Mouse (Mus musculus) embryonic fibroblast, embryonic 13.5 days (primary cell): ENCODE measurements around the gene Olfml2b.

Experiments
- CTCF ChIP-seq: IDR thresholded peaks from 2 replicates; pipeline ENCODE4 v1.5.1; 2011; ENCODE audit warnings: mild to moderate bottlenecking, control low read depth, low read length, moderate library complexity, borderline replicate concordance; ENCODE audit not compliant: insufficient read depth
- POLR2A ChIP-seq: IDR thresholded peaks from 2 replicates; pipeline ENCODE4 v1.6.1; 2011; ENCODE audit warnings: low read depth, mild to moderate bottlenecking, control low read depth, low read length, moderate library complexity

- TF ChIP-seq CTCF = no peak
- no peak for TF ChIP-seq POLR2A
These were observed 84.2 kb downstream of the Olfml2b start for GRCm38 (mm10) chr1:170728524-170728923.
